Mouse (Mus musculus): ENCODE data around the gene Sult6b2.

DNA sequence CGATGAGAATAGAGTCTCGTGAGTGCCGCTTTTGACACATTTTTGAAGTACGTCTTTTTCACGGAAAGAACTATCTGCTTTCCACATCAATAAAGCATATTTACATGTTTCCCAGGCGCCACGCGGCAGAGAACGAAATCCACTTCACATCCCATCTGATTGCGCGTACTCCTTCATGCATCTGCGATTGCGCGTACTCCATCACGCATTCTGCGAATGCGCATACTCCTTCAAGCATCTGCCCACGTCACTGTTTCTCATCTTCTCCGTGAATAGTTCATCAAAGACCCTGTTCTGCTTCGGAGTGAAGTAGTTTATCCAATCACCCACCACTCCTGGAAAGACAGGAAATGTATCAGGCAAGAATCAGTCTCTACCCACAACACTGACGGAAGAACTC is 18.2 kb downstream of the Sult6b2 start:
- TF ChIP-seq CTCF (IDR thresholded peaks at IDR 0.05; ENCODE audit: insufficient read depth, low read depth, low read length) (no peak), POLR2A (IDR thresholded peaks at IDR 0.05; ENCODE audit: insufficient read depth, low read depth, low read length) (no peak)
